Mouse (Mus musculus): ENCODE results near the gene Cntd1. TPM values are rescaled to one million over a fixed set of nuclear protein-coding genes. Genes with fewer than 3 reads are reported as not detected.

The Cntd1 gene
- polyA plus RNA-seq, 1 experiment from 2014 or later = 0.83 TPM

GRCm38 (mm10) chr11:101235429-101235828 lies 43.4 kb upstream of the Cntd1 start:
- H3K9me3 ChIP-seq (ENCODE audit: control insufficient read depth, low read length) = no peaks in the 10 kb centered on the region
- no peaks in the 10 kb centered on the region for H3K4me1 ChIP-seq (ENCODE audit: control insufficient read depth, insufficient read depth, low read depth, low read length)
- no peaks in the 10 kb centered on the region for H3K36me3 ChIP-seq (ENCODE audit: control insufficient read depth, insufficient read depth, low read length)
- H3K4me2 ChIP-seq (ENCODE audit: low read length) = no peak overlapping the region
- no peak overlapping the region for H3K9ac ChIP-seq (ENCODE audit: low read depth, low read length)
- no peak overlapping the region for H3K4me3 ChIP-seq (ENCODE audit: low read length)
- H3K27me3 ChIP-seq (replicated peaks; ENCODE audit: control insufficient read depth, insufficient read depth, low read length) = no peaks in the 10 kb centered on the region
- ATAC-seq = no peak
- no peak overlapping the region for H3K27ac ChIP-seq (ENCODE audit: low read depth, low read length)

GRCm38 (mm10) chr11:101236782-101237181 lies 42.0 kb upstream of the Cntd1 start:
- Histone ChIP-seq H3K4me2 (ENCODE audit: low read length) (no peak overlapping the region), H3K9me3 (ENCODE audit: control insufficient read depth, low read length) (no peaks in the 10 kb centered on the region), H3K4me1 (ENCODE audit: control insufficient read depth, insufficient read depth, low read depth, low read length) (no peaks in the 10 kb centered on the region), H3K4me3 (ENCODE audit: low read length) (no peak overlapping the region), H3K36me3 (ENCODE audit: control insufficient read depth, insufficient read depth, low read length) (no peaks in the 10 kb centered on the region), H3K27ac (ENCODE audit: low read depth, low read length) (no peak overlapping the region), H3K27me3 (replicated peaks; ENCODE audit: control insufficient read depth, insufficient read depth, low read length) (no peaks in the 10 kb centered on the region), H3K9ac (ENCODE audit: low read depth, low read length) (no peak overlapping the region)
- ATAC-seq = no peak
- 93% methylated on average over 5 of the region's 5 CpGs for WGBS

- 47% methylated on average over 5 of the region's 5 CpGs for WGBS
- no peak overlapping the region for H3K4me3 ChIP-seq (ENCODE audit: low read length)
Observed at GRCm38 (mm10) chr11:101238071-101238647, 40.7 kb upstream of the Cntd1 start.

GRCm38 (mm10) chr11:101245071-101245470 lies 33.7 kb upstream of the Cntd1 start:
- Histone ChIP-seq H3K27me3 (replicated peaks; ENCODE audit: control insufficient read depth, insufficient read depth, low read length) (peaks cover 23% of the 10 kb centered on the region), H3K9ac (ENCODE audit: low read depth, low read length) (no peak overlapping the region), H3K36me3 (ENCODE audit: control insufficient read depth, insufficient read depth, low read length) (no peaks in the 10 kb centered on the region), H3K4me1 (ENCODE audit: control insufficient read depth, insufficient read depth, low read depth, low read length) (peaks cover 7% of the 10 kb centered on the region), H3K4me2 (ENCODE audit: low read length) (no peak overlapping the region; the same call in 1 of the 2 replicates), H3K9me3 (ENCODE audit: control insufficient read depth, low read length) (no peaks in the 10 kb centered on the region), H3K4me3 (ENCODE audit: low read length) (no peak overlapping the region; the same call in 1 of the 2 replicates), H3K27ac (ENCODE audit: low read depth, low read length) (no peak overlapping the region)
- 42% methylated on average over 4 of the region's 4 CpGs for WGBS
- no peak for ATAC-seq

More at GRCm38 (mm10) chr11:101238071-101238647, 40.7 kb upstream of the Cntd1 start:
- Histone ChIP-seq H3K9me3 (ENCODE audit: control insufficient read depth, low read length) (no peaks in the 10 kb centered on the region), H3K9ac (ENCODE audit: low read depth, low read length) (no peak overlapping the region), H3K36me3 (ENCODE audit: control insufficient read depth, insufficient read depth, low read length) (no peaks in the 10 kb centered on the region), H3K4me1 (ENCODE audit: control insufficient read depth, insufficient read depth, low read depth, low read length) (no peaks in the 10 kb centered on the region), H3K27ac (ENCODE audit: low read depth, low read length) (peak overlapping the region; percentile 4; the same call in 1 of the 2 replicates), H3K4me2 (ENCODE audit: low read length) (no peak overlapping the region), H3K27me3 (replicated peaks; ENCODE audit: control insufficient read depth, insufficient read depth, low read length) (no peaks in the 10 kb centered on the region)
- no peak for ATAC-seq

GRCm38 (mm10) chr11:101245855-101246701 lies 32.7 kb upstream of the Cntd1 start, which contains the start of gene Ramp2:
Gene Ramp2, plus strand, starts transcription at chr11:101246028.
- Histone ChIP-seq H3K4me1 (ENCODE audit: control insufficient read depth, insufficient read depth, low read depth, low read length) (peaks cover 7% of the 10 kb centered on the region), H3K4me2 (ENCODE audit: low read length) (peak within 1 kb of the TSS; percentile 98), H3K4me3 (ENCODE audit: low read length) (peak within 1 kb of the TSS; percentile 71), H3K27ac (ENCODE audit: low read depth, low read length) (peak within 1 kb of the TSS; percentile 61; the same call in 1 of the 2 replicates), H3K36me3 (ENCODE audit: control insufficient read depth, insufficient read depth, low read length) (no peaks in the 10 kb centered on the region), H3K9ac (ENCODE audit: low read depth, low read length) (peak within 1 kb of the TSS; percentile 88), H3K9me3 (ENCODE audit: control insufficient read depth, low read length) (no peaks in the 10 kb centered on the region), H3K27me3 (replicated peaks; ENCODE audit: control insufficient read depth, insufficient read depth, low read length) (peaks cover 23% of the 10 kb centered on the region)
- peak; percentile 86 for ATAC-seq
- WGBS = under 1% methylated on average over 46 of the region's 63 CpGs

GRCm38 (mm10) chr11:101246702-101247012 lies 32.2 kb upstream of the Cntd1 start:
- H3K9ac ChIP-seq (ENCODE audit: low read depth, low read length) = peak overlapping the region; percentile 88
- ATAC-seq = no peak
- peak overlapping the region; percentile 98 for H3K4me2 ChIP-seq (ENCODE audit: low read length)
- WGBS = 7% methylated on average over 7 of the region's 7 CpGs
- peak overlapping the region; percentile 61; the same call in 1 of the 2 replicates for H3K27ac ChIP-seq (ENCODE audit: low read depth, low read length)
- H3K4me3 ChIP-seq (ENCODE audit: low read length) = peak overlapping the region; percentile 71
- H3K27me3 ChIP-seq (replicated peaks; ENCODE audit: control insufficient read depth, insufficient read depth, low read length) = peaks cover 23% of the 10 kb centered on the region
- no peaks in the 10 kb centered on the region for H3K9me3 ChIP-seq (ENCODE audit: control insufficient read depth, low read length)
- no peaks in the 10 kb centered on the region for H3K36me3 ChIP-seq (ENCODE audit: control insufficient read depth, insufficient read depth, low read length)
- peaks cover 7% of the 10 kb centered on the region for H3K4me1 ChIP-seq (ENCODE audit: control insufficient read depth, insufficient read depth, low read depth, low read length)

GRCm38 (mm10) chr11:101247521-101248030 lies 31.2 kb upstream of the Cntd1 start:
- Histone ChIP-seq H3K4me2 (ENCODE audit: low read length) (peak overlapping the region; percentile 98), H3K4me3 (ENCODE audit: low read length) (peak overlapping the region; percentile 71; the same call in 1 of the 2 replicates), H3K27ac (ENCODE audit: low read depth, low read length) (no peak overlapping the region), H3K9me3 (ENCODE audit: control insufficient read depth, low read length) (no peaks in the 10 kb centered on the region), H3K9ac (ENCODE audit: low read depth, low read length) (no peak overlapping the region), H3K36me3 (ENCODE audit: control insufficient read depth, insufficient read depth, low read length) (no peaks in the 10 kb centered on the region), H3K4me1 (ENCODE audit: control insufficient read depth, insufficient read depth, low read depth, low read length) (peaks cover 7% of the 10 kb centered on the region), H3K27me3 (replicated peaks; ENCODE audit: control insufficient read depth, insufficient read depth, low read length) (peaks cover 23% of the 10 kb centered on the region)
- 83% methylated on average over 6 of the region's 6 CpGs for WGBS
- no peak for ATAC-seq

- no peaks in the 10 kb centered on the region for H3K9me3 ChIP-seq (ENCODE audit: control insufficient read depth, low read length)
- WGBS = 35% methylated on average over 14 of the region's 14 CpGs
- H3K4me3 ChIP-seq (ENCODE audit: low read length) = no peak overlapping the region
- no peak overlapping the region for H3K9ac ChIP-seq (ENCODE audit: low read depth, low read length)
- peak overlapping the region; percentile 0; the same call in 1 of the 2 replicates for H3K4me2 ChIP-seq (ENCODE audit: low read length)
- H3K27ac ChIP-seq (ENCODE audit: low read depth, low read length) = no peak overlapping the region
- H3K4me1 ChIP-seq (ENCODE audit: control insufficient read depth, insufficient read depth, low read depth, low read length) = peaks cover 12% of the 10 kb centered on the region
- H3K27me3 ChIP-seq (replicated peaks; ENCODE audit: control insufficient read depth, insufficient read depth, low read length) = peaks cover 23% of the 10 kb centered on the region
- ATAC-seq = no peak
- H3K36me3 ChIP-seq (ENCODE audit: control insufficient read depth, insufficient read depth, low read length) = no peaks in the 10 kb centered on the region
Observed at GRCm38 (mm10) chr11:101248258-101248994, 30.4 kb upstream of the Cntd1 start.
